Mouse (Mus musculus) liver, embryonic 16.5 days (tissue): ENCODE measurements around the gene Wfdc15b. TPM values are rescaled to one million over a fixed set of nuclear protein-coding genes. Genes with fewer than 3 reads are reported as not detected.

Source experiments
- ATAC-seq: fragments of 200-750 bp; cut with Nextera tagmentation; 2 replicates; pipeline ENCODE4 v1.8.0; 2017; ENCODE audit warnings: low read depth, mild to moderate bottlenecking, moderate number of reproducible peaks, moderate library complexity
- H3K27ac ChIP-seq: fragments of 300-500 bp; sonication (generic); 2 replicates; pipeline ENCODE4 v1.5.1; 2014; ENCODE audit warnings: mild to moderate bottlenecking, low read length
- H3K27me3 ChIP-seq: fragments of 300-500 bp; sonication (generic); 2 replicates; pipeline ENCODE4 v1.6.1; 2014; ENCODE audit warnings: low read depth, low read length, mixed read lengths; ENCODE audit not compliant: control insufficient read depth, insufficient read depth
- H3K36me3 ChIP-seq: fragments of 300-500 bp; sonication (generic); 2 replicates; pipeline ENCODE4 v1.6.1; 2014; ENCODE audit warnings: mild to moderate bottlenecking; ENCODE audit not compliant: control insufficient read depth, insufficient read depth
- H3K4me1 ChIP-seq: fragments of 300-500 bp; sonication (generic); 2 replicates; pipeline ENCODE4 v1.6.1; 2014; ENCODE audit warnings: low read depth, low read length, mixed read lengths; ENCODE audit not compliant: control insufficient read depth
- H3K4me2 ChIP-seq: fragments of 300-500 bp; sonication (generic); 2 replicates; pipeline ENCODE4 v1.6.1; 2014; ENCODE audit warnings: low read depth, low read length, mixed read lengths
- H3K4me3 ChIP-seq: fragments of 300-500 bp; sonication (generic); 2 replicates; pipeline ENCODE4 v1.5.1; 2014; ENCODE audit warnings: low read depth, mild to moderate bottlenecking, low read length
- H3K9ac ChIP-seq: fragments of 300-500 bp; sonication (generic); 2 replicates; pipeline ENCODE4 v1.6.1; 2014; ENCODE audit warnings: low read depth, low read length
- H3K9me3 ChIP-seq: fragments of 300-500 bp; sonication (generic); replicated peaks from 2 replicates; pipeline ENCODE4 v1.6.1; 2016; ENCODE audit warnings: low read length; ENCODE audit not compliant: control insufficient read depth
- WGBS: fragments of 180-500 bp; shearing (Covaris S2); extraction: QIAGEN DNeasy Blood & Tissue Kit; methylation state at CpG from one replicate; pipeline ENCODE4 v1.1.7; 2014; ENCODE audit not compliant: insufficient replicate concordance; 5-methylcytosine and 5-hydroxymethylcytosine counted together
- polyA plus RNA-seq: library from polyadenylated mRNA; unstranded; fragments of >200 nt; fragmentation: Nextera tagmentation; extraction: Ambion mirVana; gene quantifications from 2 replicates; pipeline ENCODE4 v1.2.1, GENCODE M21; 2015

The Wfdc15b gene
- polyA plus RNA-seq, 1 experiment from 2014 or later, result 0.45 TPM

DNA sequence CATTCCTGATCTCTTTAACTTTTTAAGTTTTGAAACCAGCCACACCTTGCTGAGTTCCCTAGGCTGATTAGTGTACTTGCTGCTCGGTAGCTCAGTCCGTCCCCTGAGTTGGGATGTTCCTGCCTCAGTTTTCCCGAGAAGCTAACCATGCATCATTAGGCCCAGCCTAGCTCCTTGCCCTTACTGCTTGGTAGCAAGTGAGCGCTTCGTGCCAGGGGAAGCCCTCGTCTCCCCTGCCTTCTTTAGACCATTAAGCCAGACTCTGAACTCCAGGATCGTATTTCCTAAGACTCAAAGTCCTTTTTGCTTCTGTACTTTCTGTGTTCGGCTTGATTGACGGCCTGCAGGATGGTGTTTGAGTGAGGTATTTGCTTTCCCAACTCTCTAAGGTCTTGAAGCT, 38.1 kb downstream of the Wfdc15b start:
- no peak overlapping the region for H3K9ac ChIP-seq
- H3K4me3 ChIP-seq, result no peak overlapping the region
- ATAC-seq, result no peak
- no peaks in the 10 kb centered on the region for H3K36me3 ChIP-seq
- H3K4me1 ChIP-seq, result no peaks in the 10 kb centered on the region
- no peak overlapping the region for H3K27ac ChIP-seq
- H3K9me3 ChIP-seq, result no peaks in the 10 kb centered on the region
- 61% methylated on average over 9 of the region's 9 CpGs for WGBS
- H3K27me3 ChIP-seq, result no peaks in the 10 kb centered on the region
- H3K4me2 ChIP-seq, result no peak overlapping the region

DNA sequence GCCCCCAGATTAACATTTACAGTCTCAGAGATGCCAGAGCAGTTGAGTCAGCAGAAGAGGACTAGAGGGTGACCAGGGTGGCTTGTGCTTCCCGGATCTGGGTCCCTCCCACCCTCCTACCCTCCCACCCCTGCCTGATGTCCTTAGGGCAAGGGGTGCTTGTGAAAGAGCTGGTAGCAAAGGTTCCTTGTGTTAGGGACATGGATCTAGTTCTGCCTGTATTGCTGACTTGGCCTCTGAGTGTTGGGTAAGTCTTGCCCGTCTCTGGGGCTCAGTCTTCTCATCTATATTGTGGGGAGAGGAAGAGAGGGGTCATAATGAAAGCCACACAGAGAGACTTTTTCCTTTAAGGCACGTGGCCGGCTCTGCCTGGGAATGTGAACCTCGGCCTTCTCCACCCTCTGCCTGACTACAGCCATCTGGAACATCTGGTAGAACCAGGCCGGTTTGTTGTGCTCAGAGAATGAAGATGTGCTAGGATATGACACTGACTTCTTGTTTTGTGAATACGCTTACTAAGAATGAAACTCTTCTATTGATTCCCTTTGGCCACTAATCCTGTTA, 38.7 kb downstream of the Wfdc15b start, which contains the start of gene Wfdc5:
TSS of gene Wfdc5 (minus strand) at position 51 of the 564 bp plus-strand sequence.
- 62% methylated on average over 7 of the region's 7 CpGs for WGBS
- H3K27me3 ChIP-seq, result no peaks in the 10 kb centered on the region
- H3K4me1 ChIP-seq, result no peaks in the 10 kb centered on the region
- H3K4me3 ChIP-seq, result no peak within 1 kb of the TSS
- no peak within 1 kb of the TSS for H3K9ac ChIP-seq
- ATAC-seq, result no peak
- no peak within 1 kb of the TSS for H3K27ac ChIP-seq
- no peaks in the 10 kb centered on the region for H3K36me3 ChIP-seq
- H3K9me3 ChIP-seq, result no peaks in the 10 kb centered on the region
- H3K4me2 ChIP-seq, result no peak within 1 kb of the TSS

- Histone ChIP-seq H3K9me3 (no peaks in the 10 kb centered on the region), H3K36me3 (no peaks in the 10 kb centered on the region), H3K4me1 (no peaks in the 10 kb centered on the region), H3K9ac (no peak overlapping the region), H3K27me3 (no peaks in the 10 kb centered on the region), H3K27ac (no peak overlapping the region), H3K4me3 (no peak overlapping the region), H3K4me2 (no peak overlapping the region)
- no peak for ATAC-seq
- 70% methylated on average over 4 of the region's 4 CpGs for WGBS
These were observed 40.7 kb downstream of the Wfdc15b start for GRCm38 (mm10) chr2:164180770-164181169.

- no peak overlapping the region for H3K4me2 ChIP-seq
- H3K4me3 ChIP-seq, result no peak overlapping the region
- no peaks in the 10 kb centered on the region for H3K4me1 ChIP-seq
- no peak for ATAC-seq
- H3K9me3 ChIP-seq, result no peaks in the 10 kb centered on the region
- H3K27ac ChIP-seq, result no peak overlapping the region
- H3K36me3 ChIP-seq, result no peaks in the 10 kb centered on the region
- WGBS, result 29% methylated on average over 3 of the region's 3 CpGs
- H3K9ac ChIP-seq, result no peak overlapping the region
- H3K27me3 ChIP-seq, result no peaks in the 10 kb centered on the region
These were observed 41.3 kb downstream of the Wfdc15b start for GRCm38 (mm10) chr2:164180124-164180523.

- Histone ChIP-seq H3K36me3 (no peaks in the 10 kb centered on the region), H3K27ac (no peak overlapping the region), H3K4me3 (no peak overlapping the region), H3K4me2 (no peak overlapping the region), H3K27me3 (no peaks in the 10 kb centered on the region), H3K9me3 (no peaks in the 10 kb centered on the region), H3K4me1 (no peaks in the 10 kb centered on the region), H3K9ac (no peak overlapping the region)
- no peak for ATAC-seq
- 69% methylated on average over 5 of the region's 5 CpGs for WGBS
These were observed 43.6 kb downstream of the Wfdc15b start for GRCm38 (mm10) chr2:164177831-164178230.

DNA sequence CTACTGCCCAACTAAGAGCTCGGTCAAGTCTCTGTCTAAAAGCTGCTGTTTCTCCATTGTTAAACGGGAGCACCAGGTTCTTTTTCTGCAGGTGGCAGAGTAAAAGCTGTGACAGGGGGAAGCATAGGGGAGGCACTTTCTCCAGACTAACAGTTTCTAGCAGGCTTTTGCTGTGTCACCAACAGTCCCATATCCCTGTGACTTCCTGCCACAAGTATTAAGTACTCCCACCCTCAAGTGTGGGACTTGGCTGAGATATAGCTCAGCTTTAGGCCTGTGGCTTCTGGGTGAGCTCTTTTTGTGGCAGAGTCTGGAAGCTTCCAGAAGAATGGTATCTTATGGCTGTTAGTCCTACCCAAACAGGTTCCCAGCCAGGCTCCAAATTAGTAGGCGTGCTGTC, 45.6 kb downstream of the Wfdc15b start:
- Histone ChIP-seq H3K4me2 (no peak overlapping the region), H3K4me1 (no peaks in the 10 kb centered on the region; the same call in 1 of the 2 replicates), H3K9me3 (no peaks in the 10 kb centered on the region), H3K27ac (no peak overlapping the region), H3K27me3 (peaks cover 11% of the 10 kb centered on the region), H3K9ac (no peak overlapping the region), H3K36me3 (no peaks in the 10 kb centered on the region), H3K4me3 (no peak overlapping the region)
- no peak for ATAC-seq
- 44% methylated on average over 3 of the region's 3 CpGs for WGBS

- Histone ChIP-seq H3K27ac (no peak overlapping the region), H3K4me2 (no peak overlapping the region), H3K9me3 (no peaks in the 10 kb centered on the region), H3K9ac (no peak overlapping the region), H3K27me3 (peaks cover 21% of the 10 kb centered on the region), H3K36me3 (no peaks in the 10 kb centered on the region), H3K4me1 (no peaks in the 10 kb centered on the region; the same call in 1 of the 2 replicates), H3K4me3 (no peak overlapping the region)
- 46% methylated on average over 8 of the region's 8 CpGs for WGBS
- no peak for ATAC-seq
These were observed 46.6 kb downstream of the Wfdc15b start for GRCm38 (mm10) chr2:164174649-164175395.

DNA sequence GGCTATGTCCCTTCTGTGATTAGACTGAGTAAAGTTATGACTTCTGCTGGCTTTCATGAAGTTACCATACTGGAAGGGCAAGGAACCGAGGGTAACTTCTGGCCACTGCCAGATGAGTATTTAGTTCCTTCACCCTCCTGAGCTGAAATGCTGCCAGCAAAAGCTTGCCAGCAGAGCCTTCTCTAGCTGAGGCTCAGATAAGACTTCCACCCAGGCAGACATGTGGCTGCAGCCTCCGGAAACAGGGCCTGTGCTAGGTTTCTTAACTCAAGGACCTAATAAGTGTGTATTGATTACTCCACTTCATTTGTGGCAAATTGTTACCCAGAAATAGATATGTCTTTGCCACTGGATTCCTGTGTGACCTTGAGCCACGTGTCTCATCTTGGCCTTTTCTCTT, 48.1 kb downstream of the Wfdc15b start:
- Histone ChIP-seq H3K27me3 (peaks cover 36% of the 10 kb centered on the region), H3K9me3 (no peaks in the 10 kb centered on the region)
- 26% methylated on average over 3 of the region's 3 CpGs for WGBS

DNA sequence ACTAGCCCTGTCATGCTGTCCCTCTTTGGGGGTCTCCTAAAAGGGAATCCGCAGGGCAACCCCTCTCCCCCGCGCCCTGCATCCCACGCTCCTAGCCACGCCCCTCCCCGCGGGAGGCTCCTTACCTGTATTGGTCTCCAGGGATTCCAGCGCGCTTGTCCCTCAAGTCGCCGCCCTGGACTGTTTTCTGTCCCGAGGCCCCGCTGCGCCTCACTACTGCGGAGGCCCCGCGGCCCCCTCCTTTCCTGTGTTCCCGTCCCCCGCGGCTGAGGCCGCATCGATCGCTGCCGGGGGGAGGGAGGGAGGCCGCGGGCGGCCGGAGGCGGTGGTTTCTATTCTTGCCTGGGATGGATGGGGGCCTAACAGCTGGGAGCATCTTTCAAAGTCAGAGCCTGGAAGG, 50.6 kb downstream of the Wfdc15b start, which contains the start of gene Kcns1:
TSS of gene Kcns1 (minus strand) at position 212 of the 400 bp plus-strand sequence.
- Histone ChIP-seq H3K4me2 (no peak within 1 kb of the TSS), H3K4me1 (no peaks in the 10 kb centered on the region; the same call in 1 of the 2 replicates), H3K36me3 (no peaks in the 10 kb centered on the region), H3K27me3 (peaks cover 59% of the 10 kb centered on the region), H3K27ac (no peak within 1 kb of the TSS), H3K9me3 (no peaks in the 10 kb centered on the region), H3K9ac (no peak within 1 kb of the TSS), H3K4me3 (peak within 1 kb of the TSS; percentile 31; the same call in 1 of the 2 replicates)
- WGBS, result under 1% methylated on average over 29 of the region's 29 CpGs
- ATAC-seq, result no peak

More for the DNA sequence above, 48.1 kb downstream of the Wfdc15b start:
- Histone ChIP-seq H3K36me3 (no peaks in the 10 kb centered on the region), H3K4me1 (no peaks in the 10 kb centered on the region; the same call in 1 of the 2 replicates), H3K9ac (no peak overlapping the region), H3K27ac (no peak overlapping the region), H3K4me2 (no peak overlapping the region), H3K4me3 (no peak overlapping the region)
- ATAC-seq, result no peak
